Mouse (Mus musculus) forelimb bud, embryonic 11.5 days (tissue): Measurements from ENCODE around the gene Ubqlnl.

Experiments
- DNase-seq: peaks from one replicate; pipeline ENCODE4 v3.0.0-alpha.2; 2012; ENCODE audit warnings: low read depth, low spot score

The Ubqlnl gene

GRCm38 (mm10) chr7:104150456-104150855 is at the start of gene Ubqlnl:
Gene Ubqlnl, minus strand, starts transcription at chr7:104150556.
- no peak for DNase-seq

- DNase-seq = peak; percentile 60
Observed at GRCm38 (mm10) chr7:104199822-104200221, 49.5 kb upstream of the Ubqlnl start.

- no peak for DNase-seq
Observed at GRCm38 (mm10) chr7:104195885-104196284, 45.5 kb upstream of the Ubqlnl start, which contains the start of gene Olfr649. Gene Olfr649, minus strand, starts transcription at chr7:104195985.

- no peak for DNase-seq
Observed at GRCm38 (mm10) chr7:104191275-104191674, 40.9 kb upstream of the Ubqlnl start.

GRCm38 (mm10) chr7:104183292-104183691 is 32.9 kb upstream of the Ubqlnl start, which contains the start of gene Olfr648:
Gene Olfr648, minus strand, starts transcription at chr7:104183392.
- DNase-seq = no peak

GRCm38 (mm10) chr7:104179074-104179473 is 28.7 kb upstream of the Ubqlnl start:
- DNase-seq = no peak

- no peak for DNase-seq
Observed at GRCm38 (mm10) chr7:104178422-104179054, 28.2 kb upstream of the Ubqlnl start.

GRCm38 (mm10) chr7:104175085-104175484 is 24.7 kb upstream of the Ubqlnl start:
- DNase-seq = no peak

- DNase-seq = no peak
Observed at GRCm38 (mm10) chr7:104169634-104170204, 19.4 kb upstream of the Ubqlnl start.

DNA sequence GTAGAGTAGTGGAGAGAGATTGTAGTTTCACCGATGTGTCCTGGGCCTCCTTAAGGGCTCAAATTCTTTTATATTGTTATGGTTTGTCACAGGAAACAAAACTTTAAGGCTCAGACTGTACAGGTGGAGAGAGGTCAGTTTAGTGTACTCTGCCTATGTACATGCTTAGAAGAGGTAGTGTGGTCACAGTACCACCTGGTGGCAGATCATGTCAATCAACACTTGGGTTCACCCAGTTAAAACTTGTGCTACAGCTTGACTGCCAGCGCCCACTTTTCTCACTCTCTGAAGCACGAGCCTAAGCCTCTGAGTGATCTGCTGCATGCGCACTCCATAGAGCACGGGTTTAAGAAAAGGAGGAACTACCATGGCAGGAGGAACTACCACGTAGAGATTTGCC is 16.7 kb upstream of the Ubqlnl start:
- DNase-seq = no peak

DNA sequence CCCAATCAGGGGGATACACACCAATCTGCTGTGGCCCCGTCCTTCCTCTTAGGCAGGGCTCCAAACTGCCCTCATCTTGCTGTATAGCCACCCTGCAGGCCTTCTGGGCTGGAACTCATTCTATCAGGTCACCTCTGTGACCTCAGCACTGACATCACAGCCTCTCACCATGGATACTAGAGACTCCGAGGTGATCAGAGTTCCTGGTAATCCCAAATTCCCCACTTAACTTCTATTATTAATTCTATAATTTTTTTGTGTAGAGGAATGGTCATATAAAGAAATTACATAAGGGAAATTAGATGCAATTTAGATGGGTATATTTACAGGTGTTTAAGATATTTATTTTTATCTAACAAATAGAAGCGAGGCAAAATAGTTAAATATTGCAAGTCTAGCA is 7.2 kb downstream of the Ubqlnl start, which contains the start of gene Ubqln3:
Ubqln3 (minus strand) TSS at position 101 of the 400 bp plus-strand sequence.
- DNase-seq = no peak

DNA sequence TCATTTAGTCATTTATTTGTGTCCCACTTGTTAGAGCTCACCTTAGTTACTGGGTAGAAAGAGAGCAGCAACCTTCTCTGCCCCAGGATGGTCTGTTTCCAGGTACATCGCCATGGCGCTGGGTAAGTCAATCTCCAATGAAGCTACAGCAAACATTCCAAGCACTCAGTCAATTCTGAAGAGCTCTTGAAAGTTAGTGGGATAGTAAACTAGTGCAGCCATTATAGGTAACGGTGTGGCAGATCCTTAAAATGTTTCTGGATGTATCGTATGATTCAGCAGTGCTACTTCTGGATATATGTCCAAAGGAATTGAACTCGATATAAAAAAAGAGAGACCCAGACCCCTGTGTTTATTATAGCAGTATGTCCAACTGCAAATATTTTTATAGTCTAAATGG is 13.1 kb downstream of the Ubqlnl start, which contains the start of gene Olfr643:
Olfr643 (minus strand) TSS at position 101 of the 400 bp plus-strand sequence.
- DNase-seq = no peak

DNA sequence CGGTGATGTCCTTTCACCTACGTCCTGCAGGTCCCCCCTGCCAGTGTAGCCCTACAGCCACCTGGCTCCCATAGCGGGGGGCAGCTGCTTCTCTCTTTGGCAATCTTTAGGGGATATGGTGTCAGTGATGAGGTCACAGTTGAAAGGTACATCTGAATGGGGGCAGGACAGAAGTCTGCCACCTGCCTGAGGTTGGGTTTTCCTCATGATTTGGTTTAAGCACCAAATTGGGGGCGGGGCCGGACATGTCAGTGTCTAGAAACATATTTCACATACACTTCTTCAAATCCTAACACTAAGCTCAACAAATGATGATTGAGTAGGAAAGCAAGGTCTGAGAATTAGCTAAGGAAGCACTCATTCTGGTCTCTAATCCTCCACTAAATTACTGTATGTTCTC is 20.6 kb downstream of the Ubqlnl start, which contains the start of gene Ubqln5:
Ubqln5 (minus strand) TSS at position 101 of the 400 bp plus-strand sequence.
- DNase-seq = no peak

- no peak for DNase-seq
Observed at GRCm38 (mm10) chr7:104104757-104104972, 45.7 kb downstream of the Ubqlnl start, which contains the start of gene Olfr646. Gene Olfr646, plus strand, starts transcription at chr7:104104873.

GRCm38 (mm10) chr7:104103913-104104756 is 46.2 kb downstream of the Ubqlnl start:
- DNase-seq = no peak
